Mouse (Mus musculus) heart, embryonic 13.5 days (tissue): ENCODE results near the gene Cby1. TPM values are rescaled to one million over a fixed set of nuclear protein-coding genes. Genes with fewer than 3 reads are reported as not detected.
A peak's percentile ranks its signal among the peaks of the same experiment; 100 is the strongest.

ENCODE experiments used
- ATAC-seq: fragments of 200-750 bp; cut with Nextera tagmentation; 2 replicates; pipeline ENCODE4 v1.8.0; 2017; ENCODE audit warnings: moderate TSS enrichment; ENCODE audit not compliant: insufficient number of reproducible peaks, low FRiP score, low TSS enrichment; ENCODE audit errors: extremely low read depth
- H3K27ac ChIP-seq: fragments of 300-500 bp; sonication (generic); replicated peaks from 2 replicates; pipeline ENCODE4 v1.5.1; 2015; ENCODE audit warnings: moderate library complexity, mild to moderate bottlenecking, inconsistent platforms
- H3K27me3 ChIP-seq: fragments of 300-500 bp; sonication (generic); replicated peaks from 2 replicates; pipeline ENCODE4 v1.6.1; 2015; ENCODE audit warnings: mild to moderate bottlenecking, inconsistent platforms
- H3K36me3 ChIP-seq: fragments of 300-500 bp; sonication (generic); 2 replicates; pipeline ENCODE4 v1.6.1; 2015; ENCODE audit warnings: mild to moderate bottlenecking, inconsistent platforms
- H3K4me1 ChIP-seq: fragments of 300-500 bp; sonication (generic); 2 replicates; pipeline ENCODE4 v1.6.1; 2015; ENCODE audit warnings: inconsistent platforms
- H3K4me2 ChIP-seq: fragments of 300-500 bp; sonication (generic); 2 replicates; pipeline ENCODE4 v1.6.1; 2015; ENCODE audit warnings: inconsistent platforms, mild to moderate bottlenecking, moderate library complexity
- H3K4me3 ChIP-seq: fragments of 300-500 bp; sonication (generic); 2 replicates; pipeline ENCODE4 v1.5.1; 2015; ENCODE audit warnings: moderate library complexity, mild to moderate bottlenecking, inconsistent platforms
- H3K9ac ChIP-seq: fragments of 300-500 bp; sonication (generic); 2 replicates; pipeline ENCODE4 v1.6.1; 2015; ENCODE audit warnings: inconsistent platforms, mild to moderate bottlenecking, moderate library complexity
- H3K9me3 ChIP-seq: fragments of 300-500 bp; sonication (generic); 2 replicates; pipeline ENCODE4 v1.6.1; 2016; ENCODE audit warnings: inconsistent platforms
- WGBS: fragments of 180-500 bp; shearing (Covaris S2); methylation state at CpG from one replicate; pipeline ENCODE4 v1.1.7; 2015; ENCODE audit warnings: mixed read lengths; 5-methylcytosine and 5-hydroxymethylcytosine counted together
- polyA plus RNA-seq: library from polyadenylated mRNA; unstranded; fragments of >200 nt; fragmentation: Nextera tagmentation; extraction: Ambion mirVana; gene quantifications from 2 replicates; pipeline ENCODE4 v1.2.1, GENCODE M21; 2015

The Cby1 gene
- polyA plus RNA-seq = 41.3 and 47.8 TPM in 2 replicates

DNA sequence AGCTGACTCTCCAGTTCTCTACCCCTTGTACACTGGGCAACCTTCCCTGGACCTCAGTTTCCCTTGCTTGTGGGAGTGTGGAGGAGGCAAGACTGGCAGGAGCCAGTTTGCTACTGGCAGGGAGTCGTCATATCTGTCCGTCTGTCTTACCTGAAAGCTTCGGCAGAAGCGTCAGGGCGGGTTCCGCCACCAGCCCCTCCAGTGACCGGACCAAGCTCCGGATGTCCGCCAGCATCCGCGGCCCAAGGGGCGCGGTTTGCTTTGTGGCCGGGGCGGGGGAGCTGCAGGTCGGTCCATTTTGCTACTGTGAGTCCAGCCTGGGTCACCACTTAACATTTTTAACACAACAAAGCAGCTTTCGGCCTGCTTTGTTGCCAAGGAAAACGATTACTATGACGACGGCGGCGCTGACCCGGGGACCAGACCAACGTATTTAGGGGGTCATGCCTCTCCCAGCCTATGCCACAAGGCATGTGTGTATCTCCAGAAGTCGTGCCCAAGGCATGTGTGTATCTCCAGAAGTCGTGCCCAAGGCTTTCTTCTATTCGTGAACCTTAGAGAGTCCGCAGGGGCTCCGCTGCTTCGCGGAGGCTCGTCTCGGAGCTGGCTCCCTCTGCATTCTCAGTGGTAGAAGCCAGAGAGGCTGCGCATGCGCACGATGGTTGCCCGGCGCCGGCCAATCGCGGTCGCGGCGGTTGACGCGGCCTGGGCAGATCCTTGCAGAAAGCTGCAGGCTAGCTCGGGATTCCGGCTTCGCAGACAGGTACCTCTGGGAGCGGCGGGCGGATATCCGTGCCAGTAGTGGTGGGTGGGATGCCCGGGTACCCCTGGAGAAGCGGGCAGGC is at the start of gene Cby1, which contains the start of gene Fam227a:
Gene Cby1 (plus strand): TSS at position 669 of the 845 bp plus-strand sequence.
Gene Fam227a (minus strand): TSS at position 426 of the 845 bp plus-strand sequence.
- H3K36me3 ChIP-seq = peaks cover 22% of the 10 kb centered on the region
- peak within 1 kb of the TSS; percentile 99 for H3K4me2 ChIP-seq
- H3K4me3 ChIP-seq = peak within 1 kb of the TSS; percentile 81
- H3K27me3 ChIP-seq = no peaks in the 10 kb centered on the region
- peaks cover 14% of the 10 kb centered on the region for H3K4me1 ChIP-seq
- no peaks in the 10 kb centered on the region for H3K9me3 ChIP-seq
- peak; percentile 82 for ATAC-seq
- H3K27ac ChIP-seq = peak within 1 kb of the TSS; percentile 94
- peak within 1 kb of the TSS; percentile 84 for H3K9ac ChIP-seq
- WGBS = under 1% methylated on average over 55 of the region's 55 CpGs

DNA sequence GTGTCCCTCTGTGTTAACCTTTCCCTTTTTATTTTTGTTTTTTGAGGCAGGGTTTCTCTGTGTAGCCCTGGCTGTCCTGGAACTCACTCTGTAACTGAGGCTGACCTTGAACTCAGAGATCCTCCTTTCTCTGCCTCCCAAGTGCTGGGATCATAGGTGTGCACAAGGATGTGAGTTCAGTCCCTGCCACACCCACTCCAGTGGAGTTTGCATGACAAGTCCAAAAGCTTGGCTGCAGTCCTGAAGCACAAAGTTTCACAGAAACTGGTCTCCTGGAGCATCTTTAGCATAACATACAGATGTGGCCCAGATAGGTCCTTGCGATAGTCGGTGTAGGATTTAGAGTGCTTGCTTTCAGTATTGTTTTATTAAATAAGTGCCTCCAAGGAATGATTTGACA is 49.8 kb upstream of the Cby1 start:
- H3K9me3 ChIP-seq = 0 out of 2 replicates have a peak, but pooled peaks cover 4% of the 10 kb centered on the region
- no peak overlapping the region for H3K4me3 ChIP-seq
- H3K4me2 ChIP-seq = no peak overlapping the region
- 84% methylated on average over 2 of the region's 2 CpGs for WGBS
- no peak for ATAC-seq
- no peak overlapping the region for H3K9ac ChIP-seq
- H3K4me1 ChIP-seq = peaks cover 12% of the 10 kb centered on the region
- H3K36me3 ChIP-seq = peaks cover 6% of the 10 kb centered on the region; the same call in 1 of the 2 replicates
- no peak overlapping the region for H3K27ac ChIP-seq
- peaks cover 14% of the 10 kb centered on the region; the same call in 1 of the 2 replicates for H3K27me3 ChIP-seq

DNA sequence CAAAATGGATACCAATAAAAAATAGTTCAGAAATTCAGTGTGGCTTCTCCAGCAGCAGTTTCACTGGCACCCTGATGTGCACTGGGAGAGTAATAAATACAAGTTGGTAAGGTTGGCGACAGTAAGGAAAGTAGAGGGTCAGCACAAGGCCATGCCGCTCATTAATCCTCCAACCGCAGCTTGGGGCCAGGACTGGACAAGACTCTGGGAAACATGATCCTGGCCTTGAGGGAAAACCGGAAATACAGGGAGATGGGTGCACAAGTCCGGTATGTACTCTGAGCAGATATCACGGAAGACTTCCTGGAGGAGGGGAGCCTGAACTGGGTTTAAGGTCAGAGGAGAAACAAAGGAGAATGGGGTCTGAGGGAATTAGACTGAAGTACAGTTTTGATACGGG is 43.5 kb upstream of the Cby1 start:
- Histone ChIP-seq H3K9me3 (0 out of 2 replicates have a peak, but pooled peaks cover under 1% of the 10 kb centered on the region), H3K27ac (no peak overlapping the region), H3K4me3 (no peak overlapping the region), H3K9ac (no peak overlapping the region), H3K27me3 (no peaks in the 10 kb centered on the region), H3K4me2 (no peak overlapping the region), H3K36me3 (peaks cover 15% of the 10 kb centered on the region; the same call in 1 of the 2 replicates), H3K4me1 (no peaks in the 10 kb centered on the region)
- 76% methylated on average over 7 of the region's 7 CpGs for WGBS
- no peak for ATAC-seq

DNA sequence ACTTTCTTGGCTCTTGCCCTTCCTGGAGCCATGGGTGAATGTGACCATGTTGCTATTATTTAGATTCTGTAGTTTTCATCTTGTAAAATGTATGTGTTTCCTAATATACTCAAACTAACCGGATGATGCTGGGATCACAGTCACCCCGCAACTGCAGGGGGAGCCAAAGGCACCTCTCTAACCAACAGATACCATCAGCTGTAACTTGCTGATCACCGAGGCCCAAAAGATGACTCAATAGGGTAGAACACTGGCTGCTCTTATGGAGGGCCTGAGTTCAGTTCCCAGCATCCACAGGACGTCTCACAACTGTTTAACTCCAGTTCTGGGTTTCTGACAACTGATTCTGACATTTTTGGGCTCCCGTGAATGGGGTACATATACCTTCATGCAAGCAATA is 42.3 kb upstream of the Cby1 start:
- Histone ChIP-seq H3K36me3 (peaks cover 15% of the 10 kb centered on the region; the same call in 1 of the 2 replicates), H3K4me3 (no peak overlapping the region), H3K27me3 (no peaks in the 10 kb centered on the region), H3K27ac (no peak overlapping the region), H3K9ac (no peak overlapping the region), H3K4me1 (no peaks in the 10 kb centered on the region), H3K4me2 (no peak overlapping the region), H3K9me3 (no peaks in the 10 kb centered on the region)
- WGBS = 86% methylated on average over 5 of the region's 5 CpGs
- ATAC-seq = no peak

DNA sequence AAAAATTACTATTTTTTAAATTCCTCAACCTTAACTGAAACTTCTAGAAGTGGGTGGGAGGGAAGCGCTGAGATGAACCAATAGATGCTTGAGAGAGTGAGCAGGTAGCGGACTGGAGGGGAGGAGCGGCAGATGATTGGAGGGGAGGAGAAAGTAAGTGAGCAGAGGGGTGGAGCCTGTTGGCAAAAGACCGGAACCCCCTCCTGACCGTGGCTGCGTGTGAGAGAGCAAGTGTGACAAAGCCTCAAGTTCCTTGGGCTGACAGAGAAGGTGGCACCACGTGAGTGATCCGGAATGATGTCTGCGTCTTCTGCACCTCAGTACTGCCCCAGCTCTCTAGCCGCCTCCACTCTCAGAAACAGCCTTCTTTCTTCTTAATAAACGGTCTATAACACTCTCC is 41.9 kb upstream of the Cby1 start:
- H3K27ac ChIP-seq = no peak overlapping the region
- H3K4me3 ChIP-seq = no peak overlapping the region
- peaks cover 15% of the 10 kb centered on the region; the same call in 1 of the 2 replicates for H3K36me3 ChIP-seq
- H3K4me1 ChIP-seq = no peaks in the 10 kb centered on the region
- no peaks in the 10 kb centered on the region for H3K9me3 ChIP-seq
- no peaks in the 10 kb centered on the region for H3K27me3 ChIP-seq
- no peak overlapping the region for H3K9ac ChIP-seq
- ATAC-seq = no peak
- H3K4me2 ChIP-seq = no peak overlapping the region
- WGBS = 74% methylated on average over 11 of the region's 11 CpGs

DNA sequence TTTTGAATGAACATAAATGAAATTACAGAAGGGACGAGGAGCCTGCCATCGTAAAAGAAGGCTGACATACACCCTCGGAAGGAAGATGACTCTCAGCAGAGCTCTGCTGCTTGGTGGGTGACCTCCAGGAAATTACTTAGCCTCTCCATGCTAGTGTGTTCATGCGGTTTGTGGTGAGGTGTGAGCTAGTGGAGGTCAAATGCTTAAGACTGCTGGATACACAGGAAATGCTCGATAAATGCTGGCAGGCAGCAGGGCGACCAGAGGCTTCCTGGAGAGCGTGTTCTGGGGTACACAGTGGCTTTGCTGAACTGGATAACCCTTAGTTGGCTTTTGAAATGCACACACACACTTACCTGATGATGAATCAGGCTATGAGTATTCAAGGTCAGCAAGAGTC is 40.5 kb upstream of the Cby1 start:
- Histone ChIP-seq H3K9me3 (no peaks in the 10 kb centered on the region), H3K4me1 (no peaks in the 10 kb centered on the region), H3K27me3 (no peaks in the 10 kb centered on the region), H3K36me3 (peaks cover 15% of the 10 kb centered on the region; the same call in 1 of the 2 replicates), H3K4me2 (no peak overlapping the region), H3K9ac (no peak overlapping the region), H3K4me3 (no peak overlapping the region), H3K27ac (no peak overlapping the region)
- no peak for ATAC-seq
- 76% methylated on average over 7 of the region's 7 CpGs for WGBS

DNA sequence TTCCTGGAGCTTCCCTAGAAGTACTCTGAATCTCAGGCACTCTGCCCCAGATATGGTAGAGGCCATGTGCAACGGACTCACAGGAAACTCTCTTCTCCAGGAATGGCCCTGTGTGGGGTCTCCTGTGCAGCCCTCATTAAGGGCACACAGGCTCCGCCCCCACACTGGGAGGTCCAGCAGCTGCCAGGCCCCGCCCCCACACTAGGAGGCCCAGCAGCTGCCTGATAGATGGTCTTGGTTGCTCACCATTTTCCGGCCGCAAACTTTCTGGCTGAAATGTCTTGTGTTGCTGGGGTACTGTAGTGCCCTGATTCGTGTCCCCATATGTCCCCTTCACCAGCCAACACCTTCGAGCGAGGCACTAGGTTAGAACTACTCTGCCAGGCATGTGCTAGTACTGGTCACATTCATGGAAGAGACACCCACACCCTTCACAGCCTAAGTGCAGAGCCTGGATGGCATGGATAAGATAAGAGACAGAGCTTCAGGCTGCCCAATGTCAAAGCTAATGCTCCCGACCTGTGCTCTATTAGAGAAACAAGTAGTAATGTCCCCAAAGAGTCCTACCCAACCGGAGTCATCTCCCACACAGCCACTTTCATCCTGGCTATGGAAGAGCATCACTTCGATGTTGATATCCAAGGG is 39.1 kb upstream of the Cby1 start:
- Histone ChIP-seq H3K27ac (no peak overlapping the region), H3K9me3 (no peaks in the 10 kb centered on the region), H3K4me3 (no peak overlapping the region), H3K27me3 (no peaks in the 10 kb centered on the region), H3K4me2 (no peak overlapping the region), H3K9ac (no peak overlapping the region), H3K4me1 (no peaks in the 10 kb centered on the region), H3K36me3 (peaks cover 16% of the 10 kb centered on the region)
- no peak for ATAC-seq
- 65% methylated on average over 11 of the region's 11 CpGs for WGBS

DNA sequence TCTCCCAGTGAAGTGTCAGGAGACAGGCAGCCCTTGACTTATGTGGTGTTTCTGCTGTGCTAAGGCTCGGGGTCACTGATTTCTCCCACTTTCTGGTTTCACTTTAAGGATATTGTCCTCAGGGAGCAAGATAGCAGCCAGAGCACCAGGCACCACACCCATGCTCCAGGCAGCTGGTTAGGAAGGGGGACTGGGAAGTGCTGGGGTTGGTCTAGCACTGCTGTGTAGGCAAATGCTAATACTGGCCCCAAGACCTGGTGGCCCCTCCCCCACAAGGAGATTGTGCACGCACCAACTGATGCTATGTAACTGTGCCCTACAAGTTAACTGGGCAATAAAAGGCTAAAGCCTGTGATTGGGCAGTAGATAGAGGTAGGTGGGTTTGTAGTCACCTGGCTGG is 28.5 kb upstream of the Cby1 start:
- Histone ChIP-seq H3K27me3 (no peaks in the 10 kb centered on the region), H3K27ac (no peak overlapping the region), H3K9ac (no peak overlapping the region), H3K9me3 (no peaks in the 10 kb centered on the region), H3K4me2 (no peak overlapping the region), H3K4me1 (no peaks in the 10 kb centered on the region), H3K4me3 (no peak overlapping the region), H3K36me3 (peaks cover 39% of the 10 kb centered on the region)
- no peak for ATAC-seq
- 56% methylated on average over 2 of the region's 2 CpGs for WGBS

DNA sequence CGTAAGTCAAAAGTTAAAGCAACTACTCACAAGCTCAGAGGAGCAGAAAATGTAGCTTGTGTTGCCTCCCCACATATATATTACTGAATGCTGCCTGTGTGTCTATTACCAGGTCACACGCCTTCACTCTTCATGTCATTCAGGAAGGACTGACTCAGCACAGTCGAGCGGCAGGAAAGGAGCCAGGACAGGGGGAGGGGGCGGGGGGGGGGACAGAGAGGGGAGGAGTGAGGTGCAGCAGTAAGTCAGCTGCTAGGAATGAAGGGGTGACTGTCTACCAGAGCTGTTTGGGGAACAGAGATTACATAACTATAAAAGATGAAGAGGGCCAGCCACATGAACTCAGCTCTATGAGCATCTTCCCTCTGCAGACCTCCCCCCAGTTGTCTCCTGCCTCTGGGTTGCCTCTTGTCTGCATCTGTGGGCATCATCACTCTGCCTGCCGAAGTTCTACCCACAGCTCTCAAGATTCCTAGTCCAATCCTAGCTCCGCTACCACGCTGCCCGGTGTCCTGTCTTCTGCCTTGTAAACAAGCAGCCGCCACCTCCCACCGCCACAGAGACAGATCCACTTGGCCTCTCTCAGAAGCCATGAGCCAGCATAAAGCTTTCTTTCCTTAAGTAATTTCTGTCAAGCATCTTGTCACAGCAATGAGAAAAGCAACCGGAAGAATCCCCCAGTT is 17.7 kb upstream of the Cby1 start:
- Histone ChIP-seq H3K27me3 (no peaks in the 10 kb centered on the region), H3K4me1 (0 out of 2 replicates have a peak, but pooled peaks cover 4% of the 10 kb centered on the region), H3K4me3 (no peak overlapping the region), H3K9ac (no peak overlapping the region), H3K9me3 (no peaks in the 10 kb centered on the region), H3K27ac (no peak overlapping the region), H3K36me3 (peaks cover 5% of the 10 kb centered on the region; the same call in 1 of the 2 replicates), H3K4me2 (no peak overlapping the region)
- ATAC-seq = no peak
- 63% methylated on average over 12 of the region's 12 CpGs for WGBS

DNA sequence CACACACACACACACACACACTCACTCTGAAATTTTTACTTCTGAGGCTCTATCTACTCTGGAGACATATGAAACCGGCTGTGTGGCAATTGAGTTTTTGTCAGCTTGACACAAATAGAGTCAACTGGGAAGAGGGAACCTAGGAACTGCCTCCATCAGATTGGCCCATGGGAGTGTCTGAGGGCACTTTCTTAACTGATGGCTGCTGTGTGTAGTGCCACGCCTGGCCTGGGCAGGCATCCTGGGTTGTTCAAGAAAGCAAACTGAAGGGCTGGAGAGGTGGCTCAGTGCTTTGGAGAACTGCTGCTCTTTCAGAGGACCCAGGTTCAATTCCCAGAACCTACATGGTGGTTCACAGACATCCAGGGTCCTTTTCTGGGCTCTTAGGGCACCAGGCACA is 13.5 kb upstream of the Cby1 start:
- 71% methylated on average over 2 of the region's 2 CpGs for WGBS

DNA sequence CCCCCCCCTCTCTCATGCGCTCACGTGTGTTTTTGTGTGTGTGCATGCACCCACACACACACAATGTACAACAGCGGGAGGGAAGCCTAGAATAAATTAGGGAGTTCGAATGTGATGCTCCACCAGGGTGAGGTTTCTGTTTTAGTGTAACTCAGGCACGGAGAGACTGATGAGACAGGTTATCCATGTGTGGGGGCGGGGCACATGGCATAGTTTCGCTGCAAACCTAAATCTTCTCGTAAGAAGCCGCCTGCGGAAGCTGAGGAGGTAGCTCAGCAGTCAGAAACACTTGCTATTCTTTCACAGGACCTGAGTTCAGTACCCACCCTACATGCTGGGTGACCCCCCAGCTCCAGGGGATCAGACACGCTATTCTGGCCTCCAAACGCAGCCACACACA is 10.9 kb upstream of the Cby1 start:
- Histone ChIP-seq H3K9ac (no peak overlapping the region), H3K4me2 (no peak overlapping the region), H3K4me3 (no peak overlapping the region), H3K4me1 (no peaks in the 10 kb centered on the region), H3K9me3 (no peaks in the 10 kb centered on the region), H3K27ac (no peak overlapping the region), H3K36me3 (0 out of 2 replicates have a peak, but pooled peaks cover 2% of the 10 kb centered on the region), H3K27me3 (no peaks in the 10 kb centered on the region)
- no peak for ATAC-seq
- 84% methylated on average over 12 of the region's 12 CpGs for WGBS

More for the DNA sequence above, 13.5 kb upstream of the Cby1 start:
- no peak for ATAC-seq
- Histone ChIP-seq H3K4me2 (no peak overlapping the region), H3K4me3 (no peak overlapping the region), H3K27me3 (no peaks in the 10 kb centered on the region), H3K9ac (no peak overlapping the region), H3K36me3 (no peaks in the 10 kb centered on the region), H3K9me3 (no peaks in the 10 kb centered on the region), H3K27ac (no peak overlapping the region), H3K4me1 (0 out of 2 replicates have a peak, but pooled peaks cover 4% of the 10 kb centered on the region)
